Mouse (Mus musculus) cerebellum, adult 18-20 months (tissue): Measurements from ENCODE around the gene Acap2.

Experiments
- DNase-seq, 2 experiments: peaks; one replicate each; pipeline ENCODE4 v3.0.0; 2021

Acap2 gene

DNA sequence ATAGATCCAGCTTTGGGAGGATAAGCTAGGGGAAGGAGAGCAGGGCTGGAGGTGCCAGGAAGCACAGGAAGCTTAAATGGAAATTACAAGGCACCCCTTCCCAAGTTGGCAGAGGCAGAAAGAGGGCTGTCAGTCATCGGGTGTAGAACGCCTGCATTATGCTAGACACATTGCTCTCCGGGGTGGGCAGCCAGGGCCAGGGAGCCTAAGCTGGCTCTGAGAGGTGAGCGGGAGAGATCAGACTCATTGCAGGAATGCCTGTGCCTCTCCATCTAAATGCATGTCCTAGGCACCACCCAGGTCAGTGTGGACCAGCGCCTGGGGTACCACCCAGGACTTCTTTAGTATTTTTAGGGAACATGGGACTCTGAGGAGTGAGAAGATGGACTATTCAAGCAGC lies 123.6 kb downstream of the Acap2 start:
- DNase-seq: no peak

DNA sequence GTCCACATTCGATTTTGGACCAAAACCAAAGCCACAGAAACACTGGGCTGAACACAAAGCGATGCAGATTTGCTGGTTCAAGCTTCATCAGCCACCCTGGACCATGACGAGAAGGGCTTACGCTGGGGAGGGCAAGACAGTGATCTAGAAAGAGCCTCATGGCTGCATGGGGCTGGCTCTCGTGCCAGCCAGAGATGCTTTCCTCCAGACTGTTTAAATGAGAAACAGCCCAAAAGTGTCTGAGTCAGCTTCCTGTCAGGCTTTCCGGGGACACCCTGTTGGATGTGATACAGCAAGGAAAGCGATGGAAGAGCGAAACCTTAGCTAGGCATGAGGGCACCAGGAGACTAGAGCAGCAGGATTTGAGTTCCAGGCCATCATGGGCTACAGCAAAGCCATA lies 124.6 kb downstream of the Acap2 start:
- DNase-seq: no peak

DNA sequence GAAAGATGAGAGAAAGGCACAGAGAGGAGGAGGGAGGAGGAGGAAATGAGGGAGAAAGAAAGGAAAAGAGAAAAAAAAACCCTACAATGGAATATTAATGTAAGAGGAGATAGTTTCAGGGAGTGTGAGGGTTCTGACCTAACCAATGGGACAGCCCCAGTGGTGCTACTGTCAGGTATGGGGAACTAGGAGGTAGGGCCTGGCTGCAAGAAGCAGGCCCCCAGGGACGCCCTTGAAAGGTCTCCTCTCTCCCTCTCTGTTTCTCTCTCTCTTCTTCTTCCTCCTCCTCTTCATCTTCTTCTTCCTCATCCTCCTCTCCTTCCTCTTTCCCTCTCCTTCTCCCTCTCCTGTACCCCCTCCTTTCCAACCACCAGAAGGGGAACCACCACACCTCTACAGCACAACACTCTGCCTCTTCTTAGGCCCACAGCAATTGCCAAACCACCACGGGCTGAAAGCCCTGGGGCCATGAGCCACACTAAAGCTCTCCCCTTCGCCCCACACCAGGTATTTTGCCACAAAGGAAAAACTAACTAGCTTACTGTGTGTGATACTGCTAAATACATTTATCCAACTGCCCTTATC lies 126.6 kb downstream of the Acap2 start:
- no peak for DNase-seq

DNA sequence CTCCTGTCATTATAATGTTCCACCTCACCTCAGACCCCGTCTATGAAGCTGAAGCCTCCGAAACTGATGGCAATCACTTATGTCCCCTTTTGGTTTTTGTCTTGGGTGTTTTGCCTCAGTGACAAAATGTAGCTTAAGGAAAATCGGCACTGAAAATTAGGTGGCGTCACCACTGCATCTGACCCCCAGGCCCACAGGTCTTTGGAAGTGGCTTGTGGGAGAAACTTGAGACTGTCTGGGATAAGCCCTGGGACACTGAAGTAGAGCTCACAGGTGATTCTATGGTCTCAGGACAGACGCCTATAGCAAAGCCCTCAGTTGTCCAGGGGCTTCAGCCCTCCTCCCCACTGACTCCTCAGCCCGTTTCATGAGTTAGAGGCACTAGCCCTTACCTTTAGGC lies 129.3 kb downstream of the Acap2 start:
- DNase-seq: no peak

DNA sequence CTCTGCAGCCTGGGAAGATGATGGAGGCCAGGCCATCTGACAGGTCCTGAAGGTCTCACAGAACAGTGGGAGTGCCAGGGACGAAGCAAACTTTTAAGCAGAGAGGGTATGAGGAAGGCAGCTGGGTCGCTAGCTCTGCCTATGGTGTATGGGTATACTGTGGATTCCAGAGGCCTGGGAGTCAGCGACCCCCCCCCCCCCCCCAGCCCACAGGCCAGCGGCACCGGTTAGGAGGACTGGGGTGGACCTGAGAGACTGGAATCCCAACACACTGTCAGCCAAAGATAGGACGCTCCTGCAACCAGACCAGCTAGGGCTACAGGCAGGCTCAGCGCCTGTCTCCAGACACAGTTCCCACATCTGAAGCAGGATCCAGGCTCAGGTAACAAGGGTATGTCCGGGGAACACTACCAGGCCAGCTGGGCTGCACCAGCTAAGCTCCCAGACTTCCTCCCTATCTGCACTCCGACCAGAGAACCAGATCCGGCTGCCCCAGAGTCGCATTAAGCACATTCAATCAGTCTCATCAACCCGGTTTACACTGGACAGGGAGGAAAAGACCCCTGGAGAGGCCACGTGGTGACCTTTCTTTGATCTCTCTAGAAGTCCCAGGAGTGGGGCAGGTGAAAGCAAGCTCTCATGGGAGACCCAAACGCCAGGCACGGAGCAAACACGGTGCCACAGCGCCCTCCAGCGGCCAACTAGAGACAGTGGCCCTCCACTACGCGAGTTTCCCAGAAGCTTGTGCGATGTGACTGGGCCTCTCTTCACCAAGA lies 130.5 kb downstream of the Acap2 start:
- peak; percentile 80 to 90 for DNase-seq

DNA sequence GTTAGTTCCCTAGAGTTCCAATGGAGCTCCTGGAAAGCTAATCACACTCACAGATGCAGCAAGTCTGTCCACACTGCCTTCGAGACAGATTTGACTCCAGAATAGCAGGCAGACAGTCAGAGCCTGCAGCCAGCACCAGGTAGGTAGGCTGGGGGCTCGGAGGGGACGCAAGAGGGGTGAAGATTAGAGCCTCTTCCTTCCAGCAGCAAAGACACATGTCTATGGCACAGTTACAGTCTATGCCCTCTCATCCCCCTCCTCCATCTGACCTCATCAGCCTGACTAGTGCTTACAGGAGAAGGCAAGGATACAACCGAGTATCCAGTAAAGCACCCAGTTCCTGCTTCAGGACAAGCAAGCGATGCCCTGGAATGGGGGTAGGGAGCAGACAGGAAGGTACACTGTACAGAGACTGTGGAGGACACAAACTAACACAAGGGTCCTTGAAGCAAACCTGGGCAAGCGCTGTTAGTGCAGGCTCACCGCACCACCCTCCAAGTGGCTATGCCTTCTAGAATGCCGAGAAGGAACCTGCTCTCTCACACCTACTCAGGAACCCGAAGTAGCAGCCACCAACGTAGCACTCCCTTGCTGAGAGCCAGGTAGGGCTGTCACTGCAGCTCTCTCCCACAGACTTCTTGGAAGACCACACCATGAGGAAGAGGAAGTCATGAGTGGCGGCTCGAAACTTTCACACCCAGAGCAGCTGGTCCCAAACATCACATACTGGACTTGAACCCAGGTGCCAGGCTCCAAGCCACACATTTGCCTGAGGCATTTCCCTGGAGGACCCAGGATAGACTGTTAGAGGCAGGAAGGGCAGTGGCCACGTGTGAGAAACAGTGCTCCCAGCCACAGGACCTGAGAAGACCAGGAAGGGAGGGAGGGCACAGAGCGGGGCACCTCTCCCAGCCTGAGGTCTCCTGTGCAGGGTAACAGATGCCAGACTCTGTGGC lies 131.6 kb downstream of the Acap2 start:
- no peak for DNase-seq

DNA sequence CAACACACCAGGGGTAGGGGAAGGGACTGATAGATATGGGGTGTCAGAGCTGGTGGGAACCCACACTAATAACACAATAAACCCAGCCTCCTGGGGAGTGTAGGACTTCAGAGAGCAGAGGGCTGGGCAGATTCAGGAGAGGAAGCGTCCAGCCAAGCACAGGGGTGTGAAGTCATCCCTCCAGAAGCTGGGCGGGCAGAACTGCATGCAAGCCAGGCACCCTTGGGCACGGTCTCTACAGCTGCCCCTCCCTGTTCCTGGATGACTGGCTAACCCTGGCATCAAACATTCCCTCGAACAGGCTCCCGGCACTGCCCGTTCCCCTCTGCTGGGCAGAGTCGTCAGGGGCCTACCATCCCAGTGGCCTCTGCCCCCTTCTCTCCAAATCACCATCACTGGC lies 132.8 kb downstream of the Acap2 start:
- DNase-seq: no peak

DNA sequence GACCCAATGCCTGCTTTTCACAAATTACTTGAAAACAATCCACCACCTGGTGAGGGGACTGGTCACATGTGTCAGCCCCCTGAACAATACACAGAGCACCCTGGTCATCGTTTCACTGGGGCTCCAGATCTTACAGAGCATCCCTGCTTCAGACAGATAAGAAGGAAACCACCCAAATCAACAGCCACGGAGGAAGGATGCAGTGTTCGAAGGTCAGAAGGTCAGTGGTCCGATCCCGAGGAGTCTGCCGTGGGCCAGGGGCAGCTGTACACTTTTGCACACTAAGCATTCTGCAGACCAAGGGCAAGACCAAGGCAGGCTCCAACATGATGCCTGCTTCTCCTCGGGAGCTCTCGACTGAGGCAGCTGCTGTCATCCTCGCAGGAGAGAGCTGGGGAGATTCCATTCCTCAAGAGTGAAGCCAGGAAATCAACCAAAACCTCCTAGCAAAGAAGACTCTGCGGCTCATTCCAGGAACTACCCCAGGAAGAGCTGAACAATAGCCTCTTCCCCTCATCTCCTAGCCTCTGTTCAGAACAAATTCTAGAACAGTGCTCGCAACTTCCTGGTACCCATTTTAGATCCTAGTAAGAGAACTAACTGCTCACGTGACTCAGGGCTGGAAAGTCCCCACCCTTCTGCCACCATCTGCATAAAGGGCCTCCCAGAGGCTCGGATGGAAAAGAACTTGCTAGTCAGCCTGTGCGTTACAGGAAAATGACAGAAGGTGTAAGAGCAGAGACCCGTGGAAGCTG lies 134.5 kb downstream of the Acap2 start:
- DNase-seq: no peak

DNA sequence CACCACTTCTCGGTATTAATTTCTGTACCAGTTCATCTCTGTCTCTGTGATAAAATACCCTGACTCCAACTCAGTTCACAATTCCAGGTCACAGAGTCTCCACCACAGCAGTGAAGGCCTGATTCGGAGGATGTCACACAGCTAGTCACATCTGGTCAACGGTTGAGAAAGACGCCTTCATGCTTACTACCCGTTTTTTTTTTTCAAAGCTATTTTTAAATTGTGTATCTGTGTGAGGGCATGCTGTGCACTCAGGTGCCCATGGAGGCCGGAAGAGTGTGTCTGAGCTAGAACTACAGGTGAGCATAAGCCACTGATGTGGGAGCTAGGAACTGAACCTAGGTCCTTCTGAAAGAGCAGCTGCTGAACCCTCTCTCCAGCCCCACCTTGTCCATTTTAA lies 136.3 kb downstream of the Acap2 start:
- no peak for DNase-seq

DNA sequence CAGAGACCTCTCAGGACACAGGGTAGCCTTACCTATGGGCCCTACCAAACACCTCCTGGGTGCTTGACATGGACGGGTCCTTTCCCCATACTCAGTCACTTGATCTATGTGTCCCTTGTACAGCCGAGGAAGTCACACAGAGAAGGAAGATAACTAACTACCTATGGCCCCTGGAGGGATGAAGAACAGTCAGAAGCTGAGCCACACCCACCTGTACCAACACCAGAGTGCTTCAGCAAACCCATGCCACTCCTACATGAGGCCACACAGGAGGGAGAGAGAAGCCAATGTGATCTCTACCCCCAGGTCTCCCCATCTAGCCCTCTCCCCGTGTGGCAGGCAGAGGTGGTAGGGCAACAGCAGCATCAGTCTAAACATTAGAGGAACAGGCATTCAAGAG lies 138.1 kb downstream of the Acap2 start:
- DNase-seq: no peak

DNA sequence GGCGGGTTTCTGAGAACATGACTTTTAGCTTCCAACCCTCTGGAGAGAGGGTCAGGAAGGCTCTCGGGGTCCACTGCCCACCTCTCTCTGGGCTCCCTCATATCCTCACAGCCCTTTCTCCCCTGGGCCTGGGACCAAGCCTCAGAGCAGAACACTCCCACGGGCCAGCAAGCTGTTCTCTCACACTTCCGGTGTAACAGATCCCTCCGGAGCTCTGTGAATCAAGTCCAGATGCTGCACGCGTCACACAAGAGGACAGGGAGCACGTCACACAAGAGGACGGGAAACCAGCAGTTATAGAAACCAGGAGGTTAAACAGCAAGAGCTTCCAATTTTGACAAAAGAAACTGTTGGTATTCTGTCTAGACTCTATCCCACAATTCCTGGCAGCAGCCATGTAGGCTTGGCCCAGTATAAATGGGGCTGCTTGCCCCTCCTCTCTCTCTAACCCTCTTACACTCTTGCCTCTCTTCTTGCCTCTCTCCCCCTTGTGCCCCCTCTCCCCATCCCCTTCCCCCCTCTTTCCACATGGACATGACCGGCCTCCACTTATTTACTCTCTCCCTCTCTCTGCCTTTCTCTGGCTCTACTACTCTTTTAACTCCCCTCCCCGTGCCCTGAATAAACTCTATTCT lies 139.7 kb downstream of the Acap2 start:
- no peak for DNase-seq

DNA sequence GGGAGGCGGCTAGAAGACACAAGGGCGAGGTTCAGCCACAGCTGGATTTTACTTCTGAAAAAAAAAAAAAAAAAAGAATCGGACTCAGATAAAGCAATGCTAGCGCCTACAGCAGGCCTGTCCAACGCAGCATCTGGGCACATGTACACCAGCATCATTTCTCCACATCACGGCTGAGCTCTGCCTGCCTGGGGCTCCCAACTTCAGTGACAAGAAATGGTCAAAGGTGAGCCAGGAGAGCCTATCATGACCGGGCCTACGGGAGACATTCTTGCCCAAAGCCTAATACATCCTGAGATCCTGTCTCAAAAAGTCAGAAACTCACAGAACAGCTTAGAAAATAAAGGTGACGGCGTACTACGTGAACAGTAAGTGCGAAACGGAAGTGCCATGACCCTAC lies 140.3 kb downstream of the Acap2 start:
- no peak for DNase-seq

DNA sequence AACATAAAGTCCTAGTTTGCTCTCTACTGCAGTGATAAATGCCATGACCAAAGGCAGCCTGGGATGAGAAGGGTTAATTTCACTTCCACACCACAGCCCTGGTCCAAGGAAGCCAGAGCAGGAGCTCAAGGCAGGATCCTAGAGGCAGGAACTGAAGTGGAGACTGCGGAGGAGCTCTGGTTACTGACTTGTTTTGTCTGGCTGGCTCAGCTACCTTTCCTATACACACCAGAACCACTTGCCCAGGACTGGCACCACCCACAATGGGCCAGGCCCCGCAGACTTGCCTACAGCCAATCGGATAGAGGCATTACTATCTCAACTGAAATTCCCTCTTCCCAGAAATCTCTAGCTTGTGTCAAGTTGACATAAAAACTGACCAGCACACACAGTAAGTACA lies 140.8 kb downstream of the Acap2 start:
- no peak for DNase-seq

DNA sequence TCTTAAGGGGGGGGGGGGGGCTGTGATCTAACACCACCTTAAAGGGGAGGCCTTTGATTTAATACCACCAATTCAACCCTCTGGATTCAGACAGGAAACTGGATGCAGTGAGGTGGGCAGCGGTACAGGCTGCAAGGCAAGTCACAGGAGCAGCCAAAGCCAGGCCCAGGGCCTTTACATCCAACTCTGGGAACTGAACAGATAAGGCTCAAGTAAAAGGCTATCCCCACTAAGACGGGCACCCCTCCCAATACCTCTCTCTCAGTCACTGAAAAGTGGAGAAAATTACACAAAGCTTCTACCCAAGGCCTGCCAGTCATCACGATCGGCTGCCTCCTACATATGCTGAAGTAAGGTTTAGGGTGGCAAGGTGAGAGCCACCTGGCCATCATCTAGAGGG lies 141.3 kb downstream of the Acap2 start:
- DNase-seq: no peak

DNA sequence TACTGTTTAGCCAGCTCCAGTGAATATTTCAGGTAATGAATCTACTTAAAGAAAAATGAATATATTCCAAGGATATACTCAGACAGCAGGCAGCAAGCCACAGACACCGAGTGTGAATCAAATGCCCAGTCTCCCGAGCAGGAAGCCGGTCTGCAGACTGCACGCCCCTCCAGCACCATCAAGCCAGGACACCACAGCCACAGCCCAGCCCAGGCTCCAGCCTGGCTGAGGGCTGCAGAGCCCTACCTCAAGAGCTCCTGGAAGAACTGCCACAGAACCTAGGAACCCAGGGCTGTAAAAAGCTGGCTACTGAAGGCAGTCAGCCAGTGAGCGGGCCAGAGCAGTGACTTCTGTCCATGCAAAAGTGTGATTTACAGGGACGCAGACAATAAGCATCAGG lies 148.2 kb downstream of the Acap2 start:
- no peak for DNase-seq

DNA sequence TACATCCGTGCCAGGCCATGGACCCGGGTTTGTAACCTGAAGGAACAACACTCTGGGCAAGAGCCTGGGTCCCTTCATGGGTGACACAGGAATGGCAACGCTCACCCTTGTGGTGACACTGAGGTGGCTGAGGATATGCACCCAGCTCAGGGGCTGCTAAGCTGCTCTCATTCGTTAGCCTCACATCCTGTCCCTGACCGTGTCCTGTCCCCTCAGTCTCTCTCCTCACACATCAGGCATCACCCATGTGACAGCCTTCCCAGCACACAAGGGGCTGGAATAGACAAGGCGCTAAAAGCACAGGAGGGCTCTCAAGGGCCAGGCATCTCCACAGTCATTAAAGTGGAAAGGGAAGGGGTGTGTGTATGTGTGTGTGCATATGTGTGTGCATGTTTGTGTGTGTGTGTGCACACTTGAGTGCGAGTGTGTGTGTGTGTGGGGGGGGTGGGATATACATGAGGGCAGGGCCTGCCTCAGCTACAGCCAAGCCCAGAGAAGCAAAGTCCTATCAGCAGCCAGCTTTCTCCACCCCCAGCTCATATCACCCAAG lies 148.8 kb downstream of the Acap2 start:
- no peak for DNase-seq

DNA sequence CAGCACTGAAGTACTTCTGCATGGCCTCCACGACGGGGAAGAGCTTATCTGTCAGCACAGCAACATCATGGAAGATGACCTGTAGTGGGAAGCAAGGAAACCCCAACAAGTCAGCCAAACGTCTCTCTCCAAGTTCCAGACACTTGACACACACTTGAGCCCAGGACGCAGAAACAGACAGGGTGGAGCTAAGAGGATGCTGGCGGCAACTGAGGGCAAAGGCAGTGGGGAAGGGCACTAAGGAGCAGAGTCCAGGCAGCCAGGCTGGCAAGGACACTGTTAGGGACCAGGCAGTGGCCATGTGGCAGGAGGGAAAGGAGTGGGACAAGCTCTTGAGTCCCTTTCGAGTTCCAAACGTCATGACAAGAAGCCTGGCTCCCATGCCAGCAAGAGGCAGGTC lies 150.3 kb downstream of the Acap2 start:
- DNase-seq: no peak

DNA sequence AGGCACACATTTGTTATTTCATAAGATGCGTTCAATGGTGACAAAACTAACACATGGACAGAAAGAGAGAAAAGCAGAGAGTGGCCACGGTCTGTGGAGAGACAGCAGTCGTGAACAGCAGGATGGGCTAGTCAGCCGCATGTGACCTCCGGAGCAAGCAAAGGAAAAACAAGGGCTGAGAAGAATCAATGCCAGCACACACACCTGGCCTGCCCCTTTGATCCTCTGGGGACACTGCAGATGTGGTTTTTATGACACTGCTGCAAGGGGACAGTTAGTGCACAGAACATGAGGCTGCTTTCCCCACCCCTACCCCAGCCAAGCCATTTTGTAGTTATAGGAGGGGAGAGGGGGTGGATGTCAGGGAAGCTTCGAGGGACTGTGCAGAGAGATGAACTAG lies 152.9 kb downstream of the Acap2 start:
- DNase-seq: no peak

DNA sequence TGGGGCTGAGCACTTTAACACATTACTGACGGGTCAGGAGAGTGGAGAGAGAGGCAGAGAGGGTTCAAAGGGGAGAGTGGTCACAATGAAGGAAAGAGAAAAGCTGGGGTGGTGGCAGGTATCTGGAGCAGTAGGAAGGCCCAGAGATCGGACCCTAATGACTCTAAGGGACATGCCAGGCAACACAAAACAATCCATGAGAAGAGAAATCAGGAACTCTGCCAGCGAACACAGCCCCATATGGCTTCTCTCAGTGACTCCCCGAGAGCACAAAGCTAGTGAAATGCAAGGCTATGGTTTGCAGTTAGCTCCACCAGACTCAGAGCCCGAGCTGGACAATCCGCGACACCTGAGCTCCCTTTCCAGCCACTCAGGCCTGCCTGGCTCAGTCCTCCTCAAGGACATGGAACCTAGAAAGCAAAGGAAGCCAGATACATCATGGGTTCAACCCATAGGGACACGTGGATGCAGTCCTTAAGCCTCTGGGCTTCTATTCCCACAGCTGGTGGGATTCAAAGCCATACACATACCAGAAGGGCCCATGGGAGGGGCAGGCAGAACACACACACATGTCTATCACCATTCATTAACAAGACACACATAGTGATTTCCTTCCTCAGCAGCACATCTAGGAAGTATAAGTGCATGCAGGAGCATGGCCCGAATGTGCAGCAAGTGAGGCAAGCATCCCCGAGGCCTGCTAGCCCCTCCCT lies 153.7 kb downstream of the Acap2 start:
- DNase-seq: peak; percentile 62 to 69

DNA sequence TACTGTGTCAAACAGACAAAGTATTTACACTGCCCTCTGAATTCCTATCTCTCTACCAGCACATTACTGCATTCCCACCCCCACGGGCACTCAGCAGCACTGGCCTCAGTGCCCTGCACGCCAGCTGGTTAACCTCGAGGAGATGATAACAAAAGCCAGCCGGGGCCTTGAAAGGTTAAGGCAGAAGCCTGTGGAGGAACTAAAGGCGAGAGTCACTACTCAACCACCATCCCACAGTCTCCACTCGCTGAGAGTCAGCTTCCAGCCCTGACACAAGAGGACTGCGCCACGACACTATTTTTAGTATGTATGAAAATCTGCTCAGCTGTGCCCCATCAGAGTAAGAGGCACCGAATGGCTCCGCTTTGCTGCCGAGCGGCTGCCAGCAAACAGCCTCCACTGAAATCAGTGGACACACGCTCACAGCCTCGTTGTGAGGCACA lies 154.8 kb downstream of the Acap2 start:
- DNase-seq: peak; percentile 30 to 40

DNA sequence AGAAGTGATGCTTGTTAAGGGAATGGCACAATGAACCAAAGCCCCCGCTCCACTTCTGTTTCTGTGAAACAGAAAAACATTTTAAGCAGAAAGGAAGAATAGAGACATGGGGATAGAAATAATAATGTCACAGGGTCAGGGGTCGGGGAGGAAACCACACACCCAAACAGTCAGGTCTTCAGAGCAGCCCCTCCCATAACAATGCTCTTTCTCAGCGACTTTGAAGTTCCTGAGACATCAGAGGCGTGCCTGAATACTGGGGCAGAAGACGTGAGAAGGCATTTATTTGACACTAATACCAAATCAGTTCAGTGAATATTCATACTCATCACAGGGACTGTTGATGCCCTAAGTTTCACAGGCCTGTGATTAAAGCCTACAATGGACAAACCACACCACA lies 155.8 kb downstream of the Acap2 start:
- DNase-seq: no peak
